ENCODE assay signal across 11 mouse cellular contexts in genomic region chr3:108154656-108155055, GRCm38 (mm10). TPM values are rescaled to one million over a fixed set of nuclear protein-coding genes. Genes with fewer than 3 reads are reported as not detected.
DNase-seq lines count a peak whose midpoint lies in the region; ATAC-seq and TF ChIP-seq lines count a peak whose summit lies in the region.
"Had no signal": no experiment of that assay in that cellular context is flagged by ENCODE, and none has a peak within 500 bp of the region (broad histone marks: within the 10 kb centered on the region; RNA-seq: fewer than 3 reads in every experiment).

Gene Gpr61, minus strand, starts transcription at chr3:108154882.

- H3K4me2 ChIP-seq in forebrain, embryonic 13.5 days: 0 out of 2 replicates have a peak within 1 kb of the TSS, but pooled peaks have one; percentile 19
- H3K4me2 ChIP-seq in forebrain, postnatal 0 days (ENCODE audit: low read depth): peak within 1 kb of the TSS; percentile 49
- H3K4me2 ChIP-seq in neural tube, embryonic 14.5 days (ENCODE audit: low read depth, low read length): peak within 1 kb of the TSS; percentile 54

- H3K9ac ChIP-seq in forebrain, embryonic 13.5 days: peak within 1 kb of the TSS; percentile 48
- peak within 1 kb of the TSS; percentile 63 for H3K9ac ChIP-seq in forebrain, postnatal 0 days
- H3K9ac ChIP-seq in neural tube, embryonic 14.5 days (replicated peaks; ENCODE audit: low read depth, low read length): peak within 1 kb of the TSS; percentile 61
- H3K9ac ChIP-seq: liver, postnatal 0 days had no signal

- peak within 1 kb of the TSS; percentile 35; the same call in 1 of the 2 replicates for H3K27ac ChIP-seq in forebrain, embryonic 13.5 days
- H3K27ac ChIP-seq in forebrain, embryonic 10.5 days: no peak within 1 kb of the TSS
- H3K27ac ChIP-seq in forebrain, postnatal 0 days (ENCODE audit: low read depth, low read length): peak within 1 kb of the TSS; percentile 69
- peak within 1 kb of the TSS; percentile 72 for H3K27ac ChIP-seq in neural tube, embryonic 14.5 days (ENCODE audit: low read depth, low read length)

- H3K4me3 ChIP-seq in forebrain, embryonic 13.5 days: 0 out of 2 replicates have a peak within 1 kb of the TSS, but pooled peaks have one; percentile 2
- no peak within 1 kb of the TSS for H3K4me3 ChIP-seq in forebrain, embryonic 10.5 days
- peak within 1 kb of the TSS; percentile 30 for H3K4me3 ChIP-seq in forebrain, postnatal 0 days (ENCODE audit: low read depth, low read length)
- H3K4me3 ChIP-seq in neural tube, embryonic 14.5 days (ENCODE audit: low read depth, low read length): peak within 1 kb of the TSS; percentile 32

- 40% methylated on average over 4 of the region's 4 CpGs for WGBS in forebrain, embryonic 13.5 days
- 48% methylated on average over 4 of the region's 4 CpGs for WGBS in forebrain, embryonic 10.5 days
- 38% methylated on average over 4 of the region's 4 CpGs for WGBS in forebrain, postnatal 0 days
- 43% methylated on average over 4 of the region's 4 CpGs for WGBS in neural tube, embryonic 14.5 days

- no peaks in the 10 kb centered on the region for H3K36me3 ChIP-seq in forebrain, embryonic 13.5 days (ENCODE audit: poor library complexity, severe bottlenecking)
- H3K36me3 ChIP-seq in forebrain, embryonic 10.5 days (replicated peaks): no peaks in the 10 kb centered on the region
- H3K36me3 ChIP-seq in forebrain, postnatal 0 days (ENCODE audit: insufficient read depth): no peaks in the 10 kb centered on the region
- H3K36me3 ChIP-seq in neural tube, embryonic 14.5 days (ENCODE audit: control insufficient read depth, insufficient read depth, low read length): no peaks in the 10 kb centered on the region

- no peak for DNase-seq in forebrain, embryonic 10.5 days (ENCODE audit: extremely low spot score, low spot score)
- DNase-seq in forebrain, postnatal 0 days: peak; percentile 66
- DNase-seq in layer of hippocampus, postnatal 14 days (ENCODE audit: low spot score in 2 of 2): peak in 1 of 2 experiments; percentile 76
- no peak for DNase-seq in testis, postnatal 14 days (ENCODE audit: low spot score)
- no peak for DNase-seq in gastrocnemius, postnatal 10 days
- DNase-seq in spleen, adult 12 weeks (ENCODE audit: low spot score): no peak
- DNase-seq: heart, postnatal 4 days; liver, postnatal 0 days had no signal

- no peak for ATAC-seq in forebrain, embryonic 13.5 days
- ATAC-seq in forebrain, postnatal 0 days: peak; percentile 80
- ATAC-seq in neural tube, embryonic 14.5 days (ENCODE audit: low read depth): peak; percentile 70; the same call in 1 of the 2 replicates
- ATAC-seq: liver, postnatal 0 days had no signal

- H3K27me3 ChIP-seq in forebrain, embryonic 13.5 days: no peaks in the 10 kb centered on the region
- no peaks in the 10 kb centered on the region for H3K27me3 ChIP-seq in forebrain, embryonic 10.5 days (ENCODE audit: poor library complexity, severe bottlenecking)
- no peaks in the 10 kb centered on the region for H3K27me3 ChIP-seq in forebrain, postnatal 0 days (ENCODE audit: insufficient read depth, low read length)
- H3K27me3 ChIP-seq in neural tube, embryonic 14.5 days (ENCODE audit: control insufficient read depth, insufficient read depth, low read length): no peaks in the 10 kb centered on the region

- H3K9me3 ChIP-seq in forebrain, embryonic 13.5 days (replicated peaks): no peaks in the 10 kb centered on the region
- H3K9me3 ChIP-seq in forebrain, embryonic 10.5 days: no peaks in the 10 kb centered on the region
- H3K9me3 ChIP-seq in forebrain, postnatal 0 days (ENCODE audit: low read length): no peaks in the 10 kb centered on the region
- H3K9me3 ChIP-seq in neural tube, embryonic 14.5 days (ENCODE audit: control insufficient read depth, low read length): no peaks in the 10 kb centered on the region

- H3K4me1 ChIP-seq in forebrain, embryonic 13.5 days: peaks cover 16% of the 10 kb centered on the region
- H3K4me1 ChIP-seq in forebrain, embryonic 10.5 days: peaks cover 24% of the 10 kb centered on the region
- H3K4me1 ChIP-seq in forebrain, postnatal 0 days (ENCODE audit: insufficient read depth): peaks cover 22% of the 10 kb centered on the region
- H3K4me1 ChIP-seq in neural tube, embryonic 14.5 days (ENCODE audit: control insufficient read depth, insufficient read depth, low read length): peaks cover 9% of the 10 kb centered on the region; the same call in 1 of the 2 replicates

- no peak for TF ChIP-seq CTCF in forebrain, postnatal 0 days (IDR thresholded peaks at IDR 0.05; ENCODE audit: low read depth)

RNA-seq across cellular contexts. Expression of gene Gpr61, which starts in this region (rescaled TPM):
- polyA plus RNA-seq in forebrain, embryonic 13.5 days (2015; fragmentation: Nextera tagmentation; extraction: Ambion mirVana): 0.98 and 1.0 TPM in 2 replicates
- polyA plus RNA-seq in forebrain, embryonic 10.5 days (2016; fragmentation: Nextera tagmentation; extraction: Ambion mirVana): 0.15 and 0.21 TPM in 2 replicates
- 8.1 and 9.8 TPM in 2 replicates for total RNA-seq in forebrain, postnatal 0 days (2014; rRNA removed)
- polyA plus RNA-seq in forebrain, postnatal 0 days (2015; fragmentation: Nextera tagmentation; extraction: Ambion mirVana): 3.2 and 5.3 TPM in 2 replicates
- total RNA-seq in layer of hippocampus, postnatal 14 days (2021): 10 to 100 TPM; 14.4 to 15.2 TPM
- 2.7 and 4.5 TPM in 2 replicates for polyA plus RNA-seq in neural tube, embryonic 14.5 days (2014; fragmentation: Nextera tagmentation; extraction: Ambion mirVana)
- total RNA-seq in gastrocnemius, postnatal 10 days (2021): under 1 TPM; 0.14 to 0.27 TPM
- total RNA-seq: heart, postnatal 4 days had no signal
- polyA plus RNA-seq: liver, postnatal 0 days; spleen, adult 2 months had no signal
